Mouse (Mus musculus) intestine, embryonic 15.5 days (tissue): Measurements from ENCODE around the gene M6pr. TPM values are rescaled to one million over a fixed set of nuclear protein-coding genes. Genes with fewer than 3 reads are reported as not detected.

Experiments used
- ATAC-seq: fragments of 200-750 bp; cut with Nextera tagmentation; 2 replicates; pipeline ENCODE4 v1.8.0; 2017; ENCODE audit warnings: moderate TSS enrichment, moderate library complexity
- H3K27ac ChIP-seq: fragments of 300-500 bp; sonication (generic); 2 replicates; pipeline ENCODE4 v1.5.1; 2015; ENCODE audit warnings: mild to moderate bottlenecking, inconsistent platforms
- H3K27me3 ChIP-seq: fragments of 300-500 bp; sonication (generic); replicated peaks from 2 replicates; pipeline ENCODE4 v1.6.1; 2015; ENCODE audit warnings: inconsistent platforms
- H3K36me3 ChIP-seq: fragments of 300-500 bp; sonication (generic); 2 replicates; pipeline ENCODE4 v1.6.1; 2015; ENCODE audit warnings: inconsistent platforms
- H3K4me1 ChIP-seq: fragments of 300-500 bp; sonication (generic); replicated peaks from 2 replicates; pipeline ENCODE4 v1.6.1; 2015; ENCODE audit warnings: inconsistent platforms
- H3K4me2 ChIP-seq: fragments of 300-500 bp; sonication (generic); replicated peaks from 2 replicates; pipeline ENCODE4 v1.6.1; 2015; ENCODE audit warnings: mild to moderate bottlenecking, inconsistent platforms
- H3K4me3 ChIP-seq: fragments of 300-500 bp; sonication (generic); replicated peaks from 2 replicates; pipeline ENCODE4 v1.5.1; 2015; ENCODE audit warnings: inconsistent platforms
- H3K9ac ChIP-seq: fragments of 300-500 bp; sonication (generic); 2 replicates; pipeline ENCODE4 v1.6.1; 2015; ENCODE audit warnings: inconsistent platforms
- H3K9me3 ChIP-seq: fragments of 300-500 bp; sonication (generic); 2 replicates; pipeline ENCODE4 v1.6.1; 2016; ENCODE audit warnings: inconsistent platforms
- WGBS: fragments of 180-500 bp; shearing (Covaris S2); methylation state at CpG from one replicate; pipeline ENCODE4 v1.1.7; 2015; 5-methylcytosine and 5-hydroxymethylcytosine counted together
- polyA plus RNA-seq: library from polyadenylated mRNA; unstranded; fragments of >200 nt; fragmentation: Nextera tagmentation; extraction: Ambion mirVana; gene quantifications from 2 replicates; pipeline ENCODE4 v1.2.1, GENCODE M21; 2015

Gene M6pr
- 132 and 134 TPM in 2 replicates for polyA plus RNA-seq

- H3K9ac ChIP-seq: peak within 1 kb of the TSS; percentile 88
Observed at GRCm38 (mm10) chr6:122308505-122309393, at the start of gene M6pr. Gene M6pr (plus strand): TSS chr6:122308720.

GRCm38 (mm10) chr6:122262543-122262942, 46.0 kb upstream of the M6pr start:
- Histone ChIP-seq H3K27ac (no peak overlapping the region), H3K4me1 (no peaks in the 10 kb centered on the region), H3K4me2 (no peak overlapping the region), H3K9me3 (no peaks in the 10 kb centered on the region), H3K9ac (no peak overlapping the region), H3K36me3 (no peaks in the 10 kb centered on the region), H3K4me3 (no peak overlapping the region), H3K27me3 (0 out of 2 replicates have a peak, but pooled peaks cover 2% of the 10 kb centered on the region)
- ATAC-seq: no peak
- 94% methylated on average over 8 of the region's 8 CpGs for WGBS

More at GRCm38 (mm10) chr6:122308505-122309393, at the start of gene M6pr:
- peak; percentile 100 for ATAC-seq
- Histone ChIP-seq H3K27me3 (no peaks in the 10 kb centered on the region), H3K9me3 (no peaks in the 10 kb centered on the region), H3K27ac (peak within 1 kb of the TSS; percentile 83), H3K36me3 (no peaks in the 10 kb centered on the region), H3K4me1 (peaks cover 8% of the 10 kb centered on the region; the same call in 1 of the 2 replicates), H3K4me2 (peak within 1 kb of the TSS; percentile 67), H3K4me3 (peak within 1 kb of the TSS; percentile 88)
- WGBS: under 1% methylated on average over 49 of the region's 49 CpGs

- H3K27ac ChIP-seq: no peak overlapping the region
- H3K27me3 ChIP-seq: no peaks in the 10 kb centered on the region
- no peak overlapping the region for H3K4me2 ChIP-seq
- H3K4me3 ChIP-seq: no peak overlapping the region
- H3K9ac ChIP-seq: no peak overlapping the region
- no peaks in the 10 kb centered on the region for H3K9me3 ChIP-seq
- H3K4me1 ChIP-seq: no peaks in the 10 kb centered on the region
- no peak for ATAC-seq
- WGBS: 57% methylated on average over 3 of the region's 3 CpGs
- H3K36me3 ChIP-seq: no peaks in the 10 kb centered on the region
Observed at GRCm38 (mm10) chr6:122268561-122268960, 40.0 kb upstream of the M6pr start.

DNA sequence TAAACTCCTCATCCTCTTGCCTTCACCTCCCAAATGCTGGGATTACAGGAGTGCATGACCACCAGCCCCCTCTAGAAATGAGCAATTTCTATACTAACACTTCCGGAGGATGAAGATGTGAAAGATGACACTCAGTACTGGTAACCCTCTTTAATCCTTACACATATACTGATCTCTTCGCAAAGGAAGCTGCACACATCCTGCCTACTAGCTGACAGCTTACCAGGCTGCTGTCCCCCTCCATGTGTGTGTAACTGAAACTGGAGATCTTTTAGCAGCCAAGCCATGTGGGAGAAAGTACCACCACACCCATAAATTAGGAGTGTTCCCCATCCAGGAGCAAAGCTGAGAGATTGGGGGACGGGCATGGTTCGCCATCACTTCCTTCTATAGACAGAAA, 39.4 kb upstream of the M6pr start:
- Histone ChIP-seq H3K27ac (no peak overlapping the region), H3K4me1 (no peaks in the 10 kb centered on the region)
- 80% methylated on average over 4 of the region's 4 CpGs for WGBS

GRCm38 (mm10) chr6:122270152-122270551, 38.4 kb upstream of the M6pr start:
- Histone ChIP-seq H3K9ac (no peak overlapping the region), H3K27ac (no peak overlapping the region), H3K36me3 (no peaks in the 10 kb centered on the region), H3K27me3 (no peaks in the 10 kb centered on the region), H3K9me3 (no peaks in the 10 kb centered on the region), H3K4me2 (no peak overlapping the region), H3K4me3 (no peak overlapping the region), H3K4me1 (no peaks in the 10 kb centered on the region)
- no peak for ATAC-seq
- 77% methylated on average over 11 of the region's 11 CpGs for WGBS

More for the DNA sequence above, 39.4 kb upstream of the M6pr start:
- no peaks in the 10 kb centered on the region for H3K9me3 ChIP-seq
- no peaks in the 10 kb centered on the region for H3K36me3 ChIP-seq
- H3K4me3 ChIP-seq: no peak overlapping the region
- H3K27me3 ChIP-seq: no peaks in the 10 kb centered on the region
- H3K4me2 ChIP-seq: no peak overlapping the region
- no peak overlapping the region for H3K9ac ChIP-seq
- no peak for ATAC-seq

DNA sequence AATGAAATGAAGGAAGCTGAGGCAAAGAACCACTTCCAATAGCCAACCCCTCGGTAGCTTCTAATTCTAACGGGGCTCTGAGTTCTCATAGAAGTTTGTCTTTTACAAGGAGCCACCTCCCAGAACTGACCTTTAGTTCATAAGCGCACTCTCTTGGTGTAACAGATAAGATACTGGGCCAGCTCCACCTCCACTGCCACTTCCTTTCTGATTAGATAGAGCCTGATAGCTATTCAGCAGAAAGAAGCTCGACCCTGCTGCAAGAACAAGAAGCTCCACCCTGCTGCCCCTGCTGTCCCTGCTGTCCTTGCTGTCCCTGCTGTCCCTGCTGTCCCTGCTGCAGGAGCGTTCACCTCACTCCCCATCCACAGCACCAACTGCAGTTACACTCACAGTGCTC, 34.0 kb upstream of the M6pr start:
- Histone ChIP-seq H3K4me3 (no peak overlapping the region), H3K4me2 (no peak overlapping the region), H3K9me3 (no peaks in the 10 kb centered on the region), H3K9ac (no peak overlapping the region), H3K27me3 (no peaks in the 10 kb centered on the region), H3K36me3 (no peaks in the 10 kb centered on the region), H3K27ac (no peak overlapping the region), H3K4me1 (no peaks in the 10 kb centered on the region)
- WGBS: 35% methylated on average over 5 of the region's 5 CpGs
- ATAC-seq: no peak

- no peaks in the 10 kb centered on the region for H3K27me3 ChIP-seq
- no peaks in the 10 kb centered on the region for H3K9me3 ChIP-seq
- no peaks in the 10 kb centered on the region for H3K4me1 ChIP-seq
- no peak overlapping the region for H3K4me2 ChIP-seq
- no peak overlapping the region for H3K27ac ChIP-seq
- ATAC-seq: no peak
- H3K36me3 ChIP-seq: no peaks in the 10 kb centered on the region
- no peak overlapping the region for H3K9ac ChIP-seq
- no peak overlapping the region for H3K4me3 ChIP-seq
- 81% methylated on average over 7 of the region's 7 CpGs for WGBS
Observed at GRCm38 (mm10) chr6:122276565-122276964, 32.0 kb upstream of the M6pr start.

GRCm38 (mm10) chr6:122282782-122283181, 25.7 kb upstream of the M6pr start, which contains the start of gene Klrg1:
Gene Klrg1 (minus strand): TSS chr6:122282882.
- H3K36me3 ChIP-seq: no peaks in the 10 kb centered on the region

DNA sequence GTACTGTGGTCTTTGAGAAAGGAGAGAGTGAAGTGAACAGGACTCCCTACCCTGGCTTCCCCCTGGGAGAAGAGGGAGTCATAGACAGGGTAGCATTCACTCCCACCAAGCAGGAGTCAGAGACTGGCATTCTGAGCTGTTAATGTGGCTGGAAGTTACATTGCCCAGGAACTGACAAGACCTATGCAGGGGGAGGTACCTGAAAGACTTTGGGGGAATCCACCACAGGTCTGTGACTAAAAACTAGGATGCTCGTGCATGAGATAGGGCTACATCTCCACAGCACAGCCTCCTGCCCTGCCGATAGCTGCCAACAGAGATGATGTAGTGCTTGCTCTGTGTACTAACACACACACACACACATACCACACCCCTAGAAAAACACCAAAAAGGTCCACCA, 25.1 kb upstream of the M6pr start:
- no peaks in the 10 kb centered on the region for H3K4me1 ChIP-seq
- H3K27me3 ChIP-seq: no peaks in the 10 kb centered on the region
- 72% methylated on average over 2 of the region's 2 CpGs for WGBS
- H3K27ac ChIP-seq: no peak overlapping the region
- no peaks in the 10 kb centered on the region for H3K36me3 ChIP-seq
- H3K9ac ChIP-seq: no peak overlapping the region
- no peak overlapping the region for H3K4me3 ChIP-seq
- no peaks in the 10 kb centered on the region for H3K9me3 ChIP-seq
- ATAC-seq: no peak
- no peak overlapping the region for H3K4me2 ChIP-seq

More at GRCm38 (mm10) chr6:122282782-122283181, 25.7 kb upstream of the M6pr start, which contains the start of gene Klrg1:
- H3K27me3 ChIP-seq: no peaks in the 10 kb centered on the region
- H3K27ac ChIP-seq: no peak within 1 kb of the TSS
- no peak for ATAC-seq
- no peak within 1 kb of the TSS for H3K4me2 ChIP-seq
- H3K4me3 ChIP-seq: no peak within 1 kb of the TSS
- H3K9me3 ChIP-seq: no peaks in the 10 kb centered on the region
- H3K4me1 ChIP-seq: no peaks in the 10 kb centered on the region
- H3K9ac ChIP-seq: no peak within 1 kb of the TSS
- WGBS: 80% methylated on average over 6 of the region's 6 CpGs

- Histone ChIP-seq H3K4me3 (no peak overlapping the region), H3K9ac (no peak overlapping the region), H3K27me3 (no peaks in the 10 kb centered on the region), H3K4me1 (no peaks in the 10 kb centered on the region), H3K27ac (no peak overlapping the region), H3K9me3 (no peaks in the 10 kb centered on the region), H3K4me2 (no peak overlapping the region), H3K36me3 (no peaks in the 10 kb centered on the region)
- 84% methylated on average over 4 of the region's 4 CpGs for WGBS
- ATAC-seq: no peak
Observed at GRCm38 (mm10) chr6:122284304-122284703, 24.2 kb upstream of the M6pr start.

DNA sequence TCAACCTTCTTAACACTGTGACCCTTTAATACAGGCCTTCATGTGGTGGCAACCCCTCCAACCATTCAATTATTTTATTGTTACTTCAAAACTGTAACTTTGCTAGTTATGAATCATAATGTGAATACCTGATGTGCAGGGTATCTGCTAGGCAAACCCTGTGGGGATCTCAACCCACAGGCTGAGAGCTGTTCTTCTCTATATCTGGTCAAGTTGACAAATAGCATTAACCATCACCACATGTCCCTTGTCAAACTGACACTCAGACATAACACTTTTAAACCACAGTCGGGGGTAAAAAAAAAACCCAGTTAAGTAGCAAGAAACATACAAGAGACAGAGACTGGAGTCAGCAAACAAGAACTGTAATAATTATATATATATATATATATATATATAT, 23.7 kb upstream of the M6pr start:
- H3K9me3 ChIP-seq: no peaks in the 10 kb centered on the region
- H3K36me3 ChIP-seq: no peaks in the 10 kb centered on the region
- no peaks in the 10 kb centered on the region for H3K4me1 ChIP-seq
- H3K27ac ChIP-seq: no peak overlapping the region
- no peak overlapping the region for H3K9ac ChIP-seq
- no peak for ATAC-seq
- H3K4me2 ChIP-seq: no peak overlapping the region
- no peaks in the 10 kb centered on the region for H3K27me3 ChIP-seq
- H3K4me3 ChIP-seq: no peak overlapping the region
- 47% methylated on average over 1 of the region's 1 CpGs for WGBS

- Histone ChIP-seq H3K4me2 (no peak overlapping the region), H3K4me3 (no peak overlapping the region), H3K36me3 (no peaks in the 10 kb centered on the region), H3K27me3 (no peaks in the 10 kb centered on the region), H3K9me3 (no peaks in the 10 kb centered on the region), H3K4me1 (no peaks in the 10 kb centered on the region), H3K9ac (no peak overlapping the region), H3K27ac (no peak overlapping the region)
- 52% methylated on average over 1 of the region's 1 CpGs for WGBS
- ATAC-seq: no peak
Observed at GRCm38 (mm10) chr6:122288263-122288662, 20.3 kb upstream of the M6pr start.

- WGBS: 81% methylated on average over 1 of the region's 1 CpGs
- Histone ChIP-seq H3K9me3 (no peaks in the 10 kb centered on the region), H3K4me3 (no peak overlapping the region), H3K4me1 (no peaks in the 10 kb centered on the region), H3K27me3 (no peaks in the 10 kb centered on the region), H3K36me3 (no peaks in the 10 kb centered on the region), H3K9ac (no peak overlapping the region), H3K27ac (no peak overlapping the region), H3K4me2 (no peak overlapping the region)
- no peak for ATAC-seq
Observed at GRCm38 (mm10) chr6:122289313-122289712, 19.2 kb upstream of the M6pr start.
